Mouse (Mus musculus): ENCODE measurements around the gene Fhod1. TPM values are rescaled to one million over a fixed set of nuclear protein-coding genes. Genes with fewer than 3 reads are reported as not detected.

Gene Fhod1
- polyA plus RNA-seq, 1 experiment from 2014 or later, result 1.4 TPM

- WGBS, result 53% methylated on average over 2 of the region's 2 CpGs
- H3K9ac ChIP-seq, result no peak overlapping the region
- ATAC-seq (replicated peaks; ENCODE audit: insufficient number of reproducible peaks, insufficient read depth, low FRiP score, low read depth), result no peak
- H3K27ac ChIP-seq, result no peak overlapping the region
- no peaks in the 10 kb centered on the region for H3K9me3 ChIP-seq (replicated peaks)
- no peak overlapping the region for H3K4me3 ChIP-seq
- H3K36me3 ChIP-seq, result peaks cover 89% of the 10 kb centered on the region
- H3K4me1 ChIP-seq (replicated peaks), result peaks cover under 1% of the 10 kb centered on the region
- no peak overlapping the region for H3K4me2 ChIP-seq
- H3K27me3 ChIP-seq, result no peaks in the 10 kb centered on the region
Observed at GRCm38 (mm10) chr8:105332523-105332922, 15.2 kb downstream of the Fhod1 start.

- peaks cover 7% of the 10 kb centered on the region for H3K4me1 ChIP-seq (replicated peaks)
- H3K36me3 ChIP-seq, result peaks cover 83% of the 10 kb centered on the region
- H3K4me2 ChIP-seq, result no peak overlapping the region
- no peak overlapping the region for H3K9ac ChIP-seq
- no peaks in the 10 kb centered on the region for H3K9me3 ChIP-seq (replicated peaks)
- H3K27me3 ChIP-seq, result no peaks in the 10 kb centered on the region
- H3K4me3 ChIP-seq, result no peak overlapping the region
- no peak overlapping the region for H3K27ac ChIP-seq
- ATAC-seq (replicated peaks; ENCODE audit: insufficient number of reproducible peaks, insufficient read depth, low FRiP score, low read depth), result no peak
- WGBS, result 89% methylated on average over 9 of the region's 9 CpGs
Observed at GRCm38 (mm10) chr8:105331931-105332330, 15.8 kb downstream of the Fhod1 start.

- H3K36me3 ChIP-seq, result peaks cover 79% of the 10 kb centered on the region
- WGBS, result 91% methylated on average over 22 of the region's 22 CpGs
- H3K9ac ChIP-seq, result no peak overlapping the region
- no peaks in the 10 kb centered on the region for H3K9me3 ChIP-seq (replicated peaks)
- H3K27ac ChIP-seq, result no peak overlapping the region
- ATAC-seq (replicated peaks; ENCODE audit: insufficient number of reproducible peaks, insufficient read depth, low FRiP score, low read depth), result no peak
- H3K4me1 ChIP-seq (replicated peaks), result peaks cover 9% of the 10 kb centered on the region
- H3K4me2 ChIP-seq, result no peak overlapping the region
- no peak overlapping the region for H3K4me3 ChIP-seq
- H3K27me3 ChIP-seq, result no peaks in the 10 kb centered on the region
Observed at GRCm38 (mm10) chr8:105331469-105331868, 16.3 kb downstream of the Fhod1 start.

- no peak for ATAC-seq (replicated peaks; ENCODE audit: insufficient number of reproducible peaks, insufficient read depth, low FRiP score, low read depth)
- H3K36me3 ChIP-seq, result peaks cover 69% of the 10 kb centered on the region
- H3K4me1 ChIP-seq (replicated peaks), result peaks cover 13% of the 10 kb centered on the region
- H3K9me3 ChIP-seq (replicated peaks), result no peaks in the 10 kb centered on the region
- H3K27me3 ChIP-seq, result no peaks in the 10 kb centered on the region
- WGBS, result 92% methylated on average over 12 of the region's 12 CpGs
- H3K4me2 ChIP-seq, result no peak overlapping the region
- no peak overlapping the region for H3K9ac ChIP-seq
- no peak overlapping the region for H3K4me3 ChIP-seq
- H3K27ac ChIP-seq, result no peak overlapping the region
Observed at GRCm38 (mm10) chr8:105330325-105330724, 17.4 kb downstream of the Fhod1 start.

DNA sequence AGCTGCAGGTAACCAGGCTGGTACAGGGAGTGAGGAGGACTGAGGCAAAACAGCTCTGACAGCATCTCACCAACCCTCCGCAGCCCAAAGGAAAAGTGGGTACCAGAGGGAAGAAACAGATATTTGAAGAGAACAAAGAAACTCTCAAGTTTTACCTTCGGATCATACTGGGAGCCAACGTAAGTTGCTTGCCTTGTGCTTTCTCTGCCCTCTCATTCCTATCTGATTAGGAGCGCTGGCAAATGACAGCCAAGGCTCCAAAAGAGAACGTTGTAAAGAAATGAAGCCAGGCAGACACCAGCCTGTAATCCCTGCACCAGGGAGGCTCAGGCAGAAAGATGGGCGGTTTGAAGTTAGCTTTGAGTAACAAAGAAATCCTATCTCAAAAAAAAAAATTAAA is 20.8 kb downstream of the Fhod1 start:
- 24% methylated on average over 6 of the region's 6 CpGs for WGBS

GRCm38 (mm10) chr8:105326141-105326672 is 21.5 kb downstream of the Fhod1 start, which contains the start of the genes Lrrc29 and Tmem208:
Lrrc29 (minus strand) TSS chr8:105326278.
Tmem208 (plus strand) TSS chr8:105326354.
- Histone ChIP-seq H3K27ac (peak within 1 kb of the TSS; percentile 87), H3K9me3 (replicated peaks) (no peaks in the 10 kb centered on the region), H3K4me1 (replicated peaks) (peaks cover 19% of the 10 kb centered on the region), H3K9ac (peak within 1 kb of the TSS; percentile 87), H3K4me2 (peak within 1 kb of the TSS; percentile 87), H3K36me3 (peaks cover 41% of the 10 kb centered on the region), H3K27me3 (no peaks in the 10 kb centered on the region), H3K4me3 (peak within 1 kb of the TSS; percentile 85)
- under 1% methylated on average over 36 of the region's 36 CpGs for WGBS
- ATAC-seq (replicated peaks; ENCODE audit: insufficient number of reproducible peaks, insufficient read depth, low FRiP score, low read depth), result peak; percentile 90

More for the DNA sequence above, 20.8 kb downstream of the Fhod1 start:
- H3K4me3 ChIP-seq, result peak overlapping the region; percentile 85
- ATAC-seq (replicated peaks; ENCODE audit: insufficient number of reproducible peaks, insufficient read depth, low FRiP score, low read depth), result no peak
- no peaks in the 10 kb centered on the region for H3K9me3 ChIP-seq (replicated peaks)
- no peaks in the 10 kb centered on the region for H3K27me3 ChIP-seq
- H3K36me3 ChIP-seq, result peaks cover 46% of the 10 kb centered on the region
- H3K4me2 ChIP-seq, result peak overlapping the region; percentile 87
- peaks cover 19% of the 10 kb centered on the region for H3K4me1 ChIP-seq (replicated peaks)
- H3K9ac ChIP-seq, result peak overlapping the region; percentile 71
- peak overlapping the region; percentile 87 for H3K27ac ChIP-seq

DNA sequence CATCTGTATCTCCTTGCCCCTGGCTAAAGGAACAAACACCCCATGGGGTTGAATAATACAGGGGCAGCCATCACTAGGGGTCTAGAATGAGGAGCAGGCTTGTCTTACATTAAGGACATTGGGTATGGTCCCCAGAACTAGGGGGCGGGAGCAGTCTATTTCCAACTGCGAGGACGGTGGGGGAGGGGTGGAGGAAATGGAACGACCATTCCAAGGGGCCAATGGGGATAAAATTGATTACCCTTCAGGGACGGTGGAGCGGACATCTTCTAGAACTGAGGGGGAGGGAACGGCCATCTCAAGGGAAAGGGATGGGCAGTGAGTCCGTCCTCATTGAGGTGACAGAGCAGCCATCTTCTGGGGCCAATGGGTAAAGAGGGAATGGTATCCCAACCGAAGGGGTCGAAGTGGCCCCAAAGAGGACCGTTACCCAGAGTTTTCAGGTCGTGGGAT is 22.1 kb downstream of the Fhod1 start:
- H3K27me3 ChIP-seq, result no peaks in the 10 kb centered on the region
- peaks cover 36% of the 10 kb centered on the region for H3K36me3 ChIP-seq
- H3K4me2 ChIP-seq, result peak overlapping the region; percentile 80
- H3K4me1 ChIP-seq (replicated peaks), result peaks cover 19% of the 10 kb centered on the region
- peak overlapping the region; percentile 80 for H3K27ac ChIP-seq
- peak overlapping the region; percentile 87 for H3K9ac ChIP-seq
- no peak for ATAC-seq (replicated peaks; ENCODE audit: insufficient number of reproducible peaks, insufficient read depth, low FRiP score, low read depth)
- H3K9me3 ChIP-seq (replicated peaks), result no peaks in the 10 kb centered on the region
- 0% methylated on average over 12 of the region's 12 CpGs for WGBS
- peak overlapping the region; percentile 85 for H3K4me3 ChIP-seq

GRCm38 (mm10) chr8:105323183-105323582 is 24.6 kb downstream of the Fhod1 start:
- no peak overlapping the region for H3K4me3 ChIP-seq
- no peak overlapping the region for H3K27ac ChIP-seq
- no peak overlapping the region for H3K9ac ChIP-seq
- peaks cover 23% of the 10 kb centered on the region for H3K4me1 ChIP-seq (replicated peaks)
- no peak overlapping the region for H3K4me2 ChIP-seq
- no peaks in the 10 kb centered on the region for H3K27me3 ChIP-seq
- no peaks in the 10 kb centered on the region for H3K9me3 ChIP-seq (replicated peaks)
- H3K36me3 ChIP-seq, result peaks cover 13% of the 10 kb centered on the region
- no peak for ATAC-seq (replicated peaks; ENCODE audit: insufficient number of reproducible peaks, insufficient read depth, low FRiP score, low read depth)
- 85% methylated on average over 4 of the region's 4 CpGs for WGBS

DNA sequence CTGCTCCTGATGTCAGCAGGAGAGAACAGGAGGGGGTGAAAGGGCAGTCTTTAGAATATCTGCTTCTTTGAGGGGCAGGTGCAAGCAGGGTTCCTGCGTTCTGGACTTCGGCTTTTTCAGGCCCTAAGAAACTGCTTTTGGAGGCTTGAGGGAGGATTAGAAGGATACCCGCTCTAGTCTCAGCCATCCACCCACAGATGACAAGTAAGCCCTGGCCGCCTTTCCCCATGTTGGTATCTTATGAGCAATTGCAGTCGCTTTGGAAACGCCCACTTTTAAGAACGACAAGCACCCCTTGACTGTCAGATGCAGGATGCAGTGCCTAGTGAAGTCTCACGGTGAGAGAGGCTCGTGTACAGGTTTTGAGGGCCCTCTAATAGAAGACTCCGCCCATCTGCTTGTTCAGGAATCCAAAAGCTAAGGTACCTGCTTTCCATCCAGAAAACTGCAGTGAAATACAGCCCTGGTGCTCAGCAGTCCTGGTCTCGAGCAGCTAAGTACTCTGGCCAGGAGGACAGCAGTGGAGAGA is 29.0 kb downstream of the Fhod1 start:
- peaks cover 12% of the 10 kb centered on the region for H3K36me3 ChIP-seq
- ATAC-seq (replicated peaks; ENCODE audit: insufficient number of reproducible peaks, insufficient read depth, low FRiP score, low read depth), result no peak
- peaks cover 29% of the 10 kb centered on the region for H3K4me1 ChIP-seq (replicated peaks)
- no peaks in the 10 kb centered on the region for H3K9me3 ChIP-seq (replicated peaks)
- 82% methylated on average over 11 of the region's 11 CpGs for WGBS
- no peak overlapping the region for H3K4me2 ChIP-seq
- no peak overlapping the region for H3K27ac ChIP-seq
- no peaks in the 10 kb centered on the region for H3K27me3 ChIP-seq
- no peak overlapping the region for H3K9ac ChIP-seq
- no peak overlapping the region for H3K4me3 ChIP-seq

DNA sequence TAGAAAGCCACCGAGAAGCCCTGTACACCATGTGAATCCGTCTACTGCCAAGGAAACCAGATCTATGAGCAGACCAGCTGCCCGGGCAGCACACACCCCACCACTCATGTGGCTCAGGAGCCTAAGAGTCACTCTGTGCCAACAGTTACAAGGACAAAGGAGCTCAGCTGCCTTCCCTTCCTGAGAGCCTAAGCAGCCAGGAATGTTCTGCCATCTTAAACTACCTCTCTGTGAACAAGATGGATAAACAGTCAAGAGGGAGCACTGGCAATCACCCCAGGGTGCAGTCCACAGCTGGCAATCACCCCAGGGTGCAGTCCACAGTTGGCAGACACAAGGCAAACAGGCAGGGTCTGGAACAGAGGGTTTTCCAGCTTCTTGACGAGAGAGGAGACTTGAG is 29.8 kb downstream of the Fhod1 start:
- no peak overlapping the region for H3K9ac ChIP-seq
- H3K4me2 ChIP-seq, result no peak overlapping the region
- H3K4me1 ChIP-seq (replicated peaks), result peaks cover 37% of the 10 kb centered on the region
- no peaks in the 10 kb centered on the region for H3K27me3 ChIP-seq
- no peaks in the 10 kb centered on the region for H3K9me3 ChIP-seq (replicated peaks)
- 80% methylated on average over 4 of the region's 4 CpGs for WGBS
- H3K4me3 ChIP-seq, result no peak overlapping the region
- peaks cover 17% of the 10 kb centered on the region for H3K36me3 ChIP-seq
- H3K27ac ChIP-seq, result peak overlapping the region; percentile 24; the same call in 1 of the 2 replicates
- ATAC-seq (replicated peaks; ENCODE audit: insufficient number of reproducible peaks, insufficient read depth, low FRiP score, low read depth), result no peak

GRCm38 (mm10) chr8:105315073-105315769 is 32.5 kb downstream of the Fhod1 start:
- Histone ChIP-seq H3K27me3 (no peaks in the 10 kb centered on the region), H3K9ac (no peak overlapping the region), H3K9me3 (replicated peaks) (no peaks in the 10 kb centered on the region), H3K4me3 (no peak overlapping the region), H3K4me1 (replicated peaks) (peaks cover 42% of the 10 kb centered on the region), H3K36me3 (peaks cover 24% of the 10 kb centered on the region), H3K27ac (no peak overlapping the region), H3K4me2 (no peak overlapping the region)
- 72% methylated on average over 18 of the region's 18 CpGs for WGBS
- no peak for ATAC-seq (replicated peaks; ENCODE audit: insufficient number of reproducible peaks, insufficient read depth, low FRiP score, low read depth)
